Mouse (Mus musculus): ENCODE measurements around the gene Pram1. TPM values are rescaled to one million over a fixed set of nuclear protein-coding genes. Genes with fewer than 3 reads are reported as not detected.
"Not testable (repeated sequence)": the region's sequence is repeated elsewhere in the genome, so short reads cannot be mapped to it uniquely, and the experiment has no call there.

Gene Pram1
- total and polyA plus RNA-seq, 3 experiments: 0.11 to 2.0 TPM; not detected in 1

GRCm38 (mm10) chr17:33607273-33607672, 30.6 kb upstream of the Pram1 start:
- H3K36me3 ChIP-seq (replicated peaks): no peaks in the 10 kb centered on the region
- ATAC-seq (ENCODE audit: extremely low read depth, insufficient number of reproducible peaks, low FRiP score, poor library complexity, severe bottlenecking) (no peak), DNase-seq (ENCODE audit: low spot score) (no peak)
- peaks cover 4% of the 10 kb centered on the region; the same call in 1 of the 2 replicates for H3K4me1 ChIP-seq (ENCODE audit: insufficient read depth, low read depth, low read length)
- H3K27me3 ChIP-seq (ENCODE audit: insufficient read depth, low read length): peaks cover 6% of the 10 kb centered on the region
- no peak overlapping the region for H3K4me3 ChIP-seq (ENCODE audit: low read depth, low read length)
- no peaks in the 10 kb centered on the region for H3K9me3 ChIP-seq (replicated peaks)
- no peak for TF ChIP-seq GATA1 (IDR thresholded peaks at IDR 0.05; ENCODE audit: borderline replicate concordance, low read length)
- TF ChIP-seq CTCF (IDR thresholded peaks at IDR 0.05; ENCODE audit: low read depth, low read length): no peak
- no peak for TF ChIP-seq GATA2 (IDR thresholded peaks at IDR 0.05; ENCODE audit: borderline replicate concordance, low read depth, low read length)
- TF ChIP-seq POLR2AphosphoS5 (IDR thresholded peaks at IDR 0.05; ENCODE audit: insufficient replicate concordance, low read depth, low read length): no peak
- no peak for TF ChIP-seq TAL1 (conservative IDR thresholded peaks at IDR 0.05; ENCODE audit: low read depth, low read length)

- Histone ChIP-seq H3K4me1 (ENCODE audit: insufficient read depth, low read depth, low read length) (peaks cover 4% of the 10 kb centered on the region; the same call in 1 of the 2 replicates), H3K9me3 (replicated peaks) (no peaks in the 10 kb centered on the region), H3K27me3 (ENCODE audit: insufficient read depth, low read length) (peaks cover 6% of the 10 kb centered on the region; the same call in 1 of the 2 replicates), H3K4me3 (ENCODE audit: low read depth, low read length) (no peak overlapping the region), H3K36me3 (replicated peaks) (no peaks in the 10 kb centered on the region)
- DNase-seq (ENCODE audit: low spot score): no peak
- TF ChIP-seq TAL1 (conservative IDR thresholded peaks at IDR 0.05; ENCODE audit: low read depth, low read length) (no peak), CTCF (IDR thresholded peaks at IDR 0.05; ENCODE audit: low read depth, low read length) (no peak), POLR2AphosphoS5 (IDR thresholded peaks at IDR 0.05; ENCODE audit: insufficient replicate concordance, low read depth, low read length) (no peak), GATA1 (IDR thresholded peaks at IDR 0.05; ENCODE audit: borderline replicate concordance, low read length) (no peak)
- ATAC-seq (ENCODE audit: extremely low read depth, insufficient number of reproducible peaks, low FRiP score, poor library complexity, severe bottlenecking): no peak
Measured at GRCm38 (mm10) chr17:33610548-33610947, 27.3 kb upstream of the Pram1 start.

GRCm38 (mm10) chr17:33613726-33614125, 24.1 kb upstream of the Pram1 start:
- ATAC-seq (ENCODE audit: extremely low read depth, insufficient number of reproducible peaks, low FRiP score, poor library complexity, severe bottlenecking); DNase-seq (ENCODE audit: low spot score); H3K4me1 ChIP-seq (ENCODE audit: insufficient read depth, low read depth, low read length); H3K36me3 ChIP-seq (replicated peaks); H3K4me3 ChIP-seq (ENCODE audit: low read depth, low read length); H3K27me3 ChIP-seq (ENCODE audit: insufficient read depth, low read length); H3K9me3 ChIP-seq (replicated peaks): not testable (repeated sequence)

- H3K4me3 ChIP-seq (ENCODE audit: low read depth, low read length): no peak overlapping the region
- ATAC-seq (ENCODE audit: extremely low read depth, insufficient number of reproducible peaks, low FRiP score, poor library complexity, severe bottlenecking): no peak
- TF ChIP-seq CTCF (IDR thresholded peaks at IDR 0.05; ENCODE audit: low read depth, low read length): no peak
- TF ChIP-seq GATA1 (IDR thresholded peaks at IDR 0.05; ENCODE audit: borderline replicate concordance, low read length): no peak
- no peak for TF ChIP-seq POLR2AphosphoS5 (IDR thresholded peaks at IDR 0.05; ENCODE audit: insufficient replicate concordance, low read depth, low read length)
- no peak for TF ChIP-seq GATA2 (IDR thresholded peaks at IDR 0.05; ENCODE audit: borderline replicate concordance, low read depth, low read length)
- no peak for TF ChIP-seq TAL1 (conservative IDR thresholded peaks at IDR 0.05; ENCODE audit: low read depth, low read length)
- H3K9me3 ChIP-seq (replicated peaks): no peaks in the 10 kb centered on the region
- peaks cover 32% of the 10 kb centered on the region for H3K4me1 ChIP-seq (ENCODE audit: insufficient read depth, low read depth, low read length)
- H3K27me3 ChIP-seq (ENCODE audit: insufficient read depth, low read length): no peaks in the 10 kb centered on the region
- peaks cover 27% of the 10 kb centered on the region for H3K36me3 ChIP-seq (replicated peaks)
- DNase-seq (ENCODE audit: low spot score): no peak
Measured at GRCm38 (mm10) chr17:33627281-33627680, 10.6 kb upstream of the Pram1 start.

GRCm38 (mm10) chr17:33628621-33629486, 9.0 kb upstream of the Pram1 start, which contains the start of gene Zfp414:
TSS of gene Zfp414 (plus strand) at chr17:33629090.
- ATAC-seq (ENCODE audit: extremely low read depth, insufficient number of reproducible peaks, low FRiP score, poor library complexity, severe bottlenecking): peak; percentile 90
- peaks cover 42% of the 10 kb centered on the region for H3K36me3 ChIP-seq (replicated peaks)
- DNase-seq (ENCODE audit: low spot score): peak; percentile 92

GRCm38 (mm10) chr17:33629487-33630125, 8.2 kb upstream of the Pram1 start:
- peak overlapping the region; percentile 86 for H3K4me3 ChIP-seq (ENCODE audit: low read depth, low read length)
- TF ChIP-seq CTCF (IDR thresholded peaks at IDR 0.05; ENCODE audit: low read depth, low read length) (no peak), GATA1 (IDR thresholded peaks at IDR 0.05; ENCODE audit: borderline replicate concordance, low read length) (no peak), TAL1 (conservative IDR thresholded peaks at IDR 0.05; ENCODE audit: low read depth, low read length) (no peak), POLR2AphosphoS5 (IDR thresholded peaks at IDR 0.05; ENCODE audit: insufficient replicate concordance, low read depth, low read length) (no peak), GATA2 (IDR thresholded peaks at IDR 0.05; ENCODE audit: borderline replicate concordance, low read depth, low read length) (no peak)
- H3K36me3 ChIP-seq (replicated peaks): peaks cover 47% of the 10 kb centered on the region
- no peaks in the 10 kb centered on the region for H3K9me3 ChIP-seq (replicated peaks)
- no peaks in the 10 kb centered on the region for H3K27me3 ChIP-seq (ENCODE audit: insufficient read depth, low read length)
- DNase-seq (ENCODE audit: low spot score): no peak
- peaks cover 32% of the 10 kb centered on the region for H3K4me1 ChIP-seq (ENCODE audit: insufficient read depth, low read depth, low read length)
- ATAC-seq (ENCODE audit: extremely low read depth, insufficient number of reproducible peaks, low FRiP score, poor library complexity, severe bottlenecking): no peak

More at GRCm38 (mm10) chr17:33628621-33629486, 9.0 kb upstream of the Pram1 start, which contains the start of gene Zfp414:
- Histone ChIP-seq H3K4me3 (ENCODE audit: low read depth, low read length) (peak within 1 kb of the TSS; percentile 86), H3K27me3 (ENCODE audit: insufficient read depth, low read length) (no peaks in the 10 kb centered on the region), H3K4me1 (ENCODE audit: insufficient read depth, low read depth, low read length) (peaks cover 32% of the 10 kb centered on the region), H3K9me3 (replicated peaks) (no peaks in the 10 kb centered on the region)
- TF ChIP-seq CTCF (IDR thresholded peaks at IDR 0.05; ENCODE audit: low read depth, low read length): no peak
- TF ChIP-seq TAL1 (conservative IDR thresholded peaks at IDR 0.05; ENCODE audit: low read depth, low read length): no peak
- no peak for TF ChIP-seq GATA2 (IDR thresholded peaks at IDR 0.05; ENCODE audit: borderline replicate concordance, low read depth, low read length)
- TF ChIP-seq GATA1 (IDR thresholded peaks at IDR 0.05; ENCODE audit: borderline replicate concordance, low read length): no peak
- no peak for TF ChIP-seq POLR2AphosphoS5 (IDR thresholded peaks at IDR 0.05; ENCODE audit: insufficient replicate concordance, low read depth, low read length)

All from G1E (cell line).